Mouse (Mus musculus) hindbrain, embryonic 14.5 days (tissue): Measurements from ENCODE around the gene Slc7a15. TPM values are rescaled to one million over a fixed set of nuclear protein-coding genes. Genes with fewer than 3 reads are reported as not detected.
A peak's percentile ranks its signal among the peaks of the same experiment; 100 is the strongest.
"Not testable (repeated sequence)": the region's sequence is repeated elsewhere in the genome, so short reads cannot be mapped to it uniquely, and the experiment has no call there.

Source experiments
- ATAC-seq: fragments of 200-750 bp; cut with Nextera tagmentation; 2 replicates; pipeline ENCODE4 v1.8.0; 2017; ENCODE audit warnings: moderate number of reproducible peaks, mild to moderate bottlenecking, moderate TSS enrichment, moderate library complexity; ENCODE audit not compliant: low FRiP score
- DNase-seq: peaks from one replicate; pipeline ENCODE4 v3.0.0-alpha.2; 2015; ENCODE audit warnings: low spot score
- H3K27ac ChIP-seq: fragments of 300-500 bp; sonication (generic); 2 replicates; pipeline ENCODE4 v1.5.1; 2014; ENCODE audit warnings: mild to moderate bottlenecking, moderate library complexity
- H3K27me3 ChIP-seq: fragments of 300-500 bp; sonication (generic); 2 replicates; pipeline ENCODE4 v1.6.1; 2014; ENCODE audit warnings: mild to moderate bottlenecking, low read length, mixed read lengths; ENCODE audit not compliant: control insufficient read depth, insufficient read depth
- H3K36me3 ChIP-seq: fragments of 300-500 bp; sonication (generic); replicated peaks from 2 replicates; pipeline ENCODE4 v1.6.1; 2014; ENCODE audit not compliant: control insufficient read depth, insufficient read depth
- H3K4me1 ChIP-seq: fragments of 300-500 bp; sonication (generic); replicated peaks from 2 replicates; pipeline ENCODE4 v1.6.1; 2014; ENCODE audit warnings: antibody characterized with exemption, low read length, mixed read lengths; ENCODE audit not compliant: control insufficient read depth, insufficient read depth
- H3K4me2 ChIP-seq: fragments of 300-500 bp; sonication (generic); replicated peaks from 2 replicates; pipeline ENCODE4 v1.6.1; 2014; ENCODE audit warnings: mild to moderate bottlenecking, moderate library complexity
- H3K4me3 ChIP-seq: fragments of 300-500 bp; sonication (generic); replicated peaks from 2 replicates; pipeline ENCODE4 v1.5.1; 2014; ENCODE audit warnings: mild to moderate bottlenecking, low read length
- H3K9ac ChIP-seq: fragments of 300-500 bp; sonication (generic); 2 replicates; pipeline ENCODE4 v1.6.1; 2014
- H3K9me3 ChIP-seq: fragments of 300-500 bp; sonication (generic); 2 replicates; pipeline ENCODE4 v1.6.1; 2016; ENCODE audit warnings: low read length; ENCODE audit not compliant: control insufficient read depth
- WGBS: fragments of 180-500 bp; shearing (Covaris S2); extraction: QIAGEN DNeasy Blood & Tissue Kit; methylation state at CpG from one replicate; pipeline ENCODE4 v1.1.7; 2014; 5-methylcytosine and 5-hydroxymethylcytosine counted together
- polyA plus RNA-seq: library from polyadenylated mRNA; unstranded; fragments of >200 nt; fragmentation: Nextera tagmentation; extraction: Ambion mirVana; gene quantifications from 2 replicates; pipeline ENCODE4 v1.2.1, GENCODE M21; 2014

Slc7a15 gene
- polyA plus RNA-seq, 1 experiment from 2014 or later: not detected

- Histone ChIP-seq H3K36me3 (no peaks in the 10 kb centered on the region), H3K27ac (no peak overlapping the region), H3K9ac (no peak overlapping the region), H3K27me3 (no peaks in the 10 kb centered on the region), H3K4me1 (no peaks in the 10 kb centered on the region), H3K9me3 (0 out of 2 replicates have a peak, but pooled peaks cover 5% of the 10 kb centered on the region), H3K4me2 (no peak overlapping the region), H3K4me3 (no peak overlapping the region)
- ATAC-seq: no peak
- DNase-seq: no peak
- WGBS: 87% methylated on average over 11 of the region's 11 CpGs
Measured at GRCm38 (mm10) chr12:8573405-8573804, 25.5 kb downstream of the Slc7a15 start.

DNA sequence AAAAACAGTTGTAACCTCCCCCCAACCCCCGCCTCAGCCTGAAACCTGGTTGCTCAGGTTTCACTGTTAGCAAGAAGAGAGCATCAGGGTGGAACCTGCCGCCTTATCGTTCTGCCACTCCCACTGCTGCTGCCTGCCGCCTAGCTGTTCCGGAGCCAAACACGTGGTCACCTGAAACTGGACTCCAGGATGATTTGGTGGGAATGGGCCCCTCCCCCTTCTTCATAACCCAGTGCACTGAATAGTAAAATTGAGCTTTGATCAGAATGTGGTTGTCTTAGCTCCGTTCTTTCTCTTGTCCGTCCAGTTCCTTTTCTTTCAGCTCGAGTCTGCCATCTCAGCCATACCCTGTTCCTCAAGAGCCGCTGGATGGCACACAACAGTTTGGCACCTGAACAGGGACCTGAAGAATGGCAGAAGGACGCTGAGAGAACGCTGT, 26.9 kb downstream of the Slc7a15 start:
- not testable (repeated sequence) for ATAC-seq
- 52% methylated on average over 12 of the region's 12 CpGs for WGBS

DNA sequence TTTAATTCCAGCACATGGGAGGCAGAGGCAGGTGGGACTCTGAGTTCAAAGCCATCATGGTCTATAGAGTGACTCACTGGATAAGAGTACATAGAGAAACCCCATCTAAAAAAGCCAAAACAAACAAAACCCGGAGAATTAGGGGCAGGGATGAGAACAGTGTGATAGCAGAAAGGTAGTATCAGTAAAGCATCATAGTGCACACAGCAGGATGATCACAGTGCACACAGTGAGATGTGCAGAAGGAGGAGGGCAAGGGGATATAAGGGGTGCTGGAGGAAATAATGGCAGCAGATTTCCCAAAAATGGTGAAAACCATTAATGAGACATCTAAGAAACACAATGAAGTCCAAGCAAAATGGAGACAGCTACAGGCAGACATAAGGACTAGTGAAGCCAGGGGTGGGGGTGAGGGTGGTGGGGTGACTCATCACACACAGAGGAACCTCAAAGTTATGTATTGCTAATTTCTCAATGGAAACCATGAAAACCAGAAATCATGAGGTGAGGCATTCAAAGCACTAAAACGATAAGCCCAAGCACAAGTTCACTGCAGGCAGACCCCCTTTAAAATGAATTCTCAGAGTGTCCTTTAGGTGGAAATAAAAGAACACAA, 27.5 kb downstream of the Slc7a15 start:
- H3K36me3 ChIP-seq, DNase-seq, H3K27ac ChIP-seq, H3K9ac ChIP-seq, H3K9me3 ChIP-seq, H3K4me1 ChIP-seq, H3K27me3 ChIP-seq, H3K4me2 ChIP-seq, ATAC-seq, H3K4me3 ChIP-seq: not testable (repeated sequence)
- WGBS: 88% methylated on average over 2 of the region's 2 CpGs

More for the DNA sequence above, 26.9 kb downstream of the Slc7a15 start:
- not testable (repeated sequence) for DNase-seq, H3K36me3 ChIP-seq, H3K9ac ChIP-seq, H3K27me3 ChIP-seq, H3K4me2 ChIP-seq, H3K9me3 ChIP-seq, H3K27ac ChIP-seq, H3K4me1 ChIP-seq, H3K4me3 ChIP-seq

- not testable (repeated sequence) for ATAC-seq, H3K27me3 ChIP-seq, H3K9me3 ChIP-seq, DNase-seq, H3K36me3 ChIP-seq, H3K9ac ChIP-seq, H3K27ac ChIP-seq, H3K4me1 ChIP-seq
- 34% methylated on average over 8 of the region's 8 CpGs for WGBS
- Histone ChIP-seq H3K4me3 (0 out of 2 replicates have a peak overlapping the region, but pooled peaks have one; percentile 4), H3K4me2 (peak overlapping the region; percentile 40)
Measured at GRCm38 (mm10) chr12:8562213-8562612, 36.7 kb downstream of the Slc7a15 start.

DNA sequence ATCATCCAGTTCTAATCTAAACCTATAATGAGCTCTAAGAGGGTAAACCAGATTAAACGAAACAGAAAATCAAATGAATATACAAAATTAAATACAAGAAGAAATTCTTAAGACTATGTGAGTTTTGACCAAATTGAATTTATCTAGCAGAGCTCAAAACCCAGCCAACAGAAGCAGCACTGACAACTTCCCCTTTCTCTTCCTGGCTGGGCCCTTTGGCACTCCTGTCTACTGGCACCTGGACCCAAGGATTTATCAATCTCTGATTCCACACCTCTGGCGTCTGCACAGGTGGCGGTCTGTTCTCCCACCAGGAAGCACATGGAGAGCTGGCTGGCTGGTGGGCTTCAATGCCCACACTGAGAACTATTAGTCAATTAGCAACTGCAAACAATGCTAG, 39.0 kb downstream of the Slc7a15 start:
- not testable (repeated sequence) for H3K27me3 ChIP-seq, H3K4me2 ChIP-seq, H3K9ac ChIP-seq, H3K9me3 ChIP-seq, H3K4me1 ChIP-seq, DNase-seq, ATAC-seq, H3K27ac ChIP-seq, H3K4me3 ChIP-seq, H3K36me3 ChIP-seq
- 90% methylated on average over 3 of the region's 3 CpGs for WGBS

DNA sequence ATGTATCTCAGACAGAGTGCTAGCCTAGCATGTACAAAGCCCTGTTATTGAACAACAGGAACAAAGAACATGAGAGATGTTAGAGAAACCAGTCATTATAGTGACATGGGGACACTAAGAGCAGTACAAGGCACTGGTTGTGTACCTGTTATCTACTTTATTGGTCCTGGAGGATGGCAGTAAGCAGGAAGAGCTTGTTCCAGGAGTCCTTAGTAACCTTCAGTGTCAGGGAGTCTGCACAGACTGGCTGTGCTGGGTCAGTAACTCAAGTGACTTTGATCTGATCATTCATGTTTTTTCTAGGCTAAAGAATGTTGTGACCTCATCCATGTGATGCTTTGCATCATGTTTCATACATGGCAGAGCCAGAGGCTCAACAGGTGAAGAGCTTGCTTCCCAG, 42.7 kb downstream of the Slc7a15 start:
- H3K27ac ChIP-seq: no peak overlapping the region
- no peak overlapping the region for H3K4me2 ChIP-seq
- no peak for DNase-seq
- no peaks in the 10 kb centered on the region for H3K9me3 ChIP-seq
- no peaks in the 10 kb centered on the region for H3K27me3 ChIP-seq
- no peaks in the 10 kb centered on the region for H3K4me1 ChIP-seq
- no peaks in the 10 kb centered on the region for H3K36me3 ChIP-seq
- no peak for ATAC-seq
- no peak overlapping the region for H3K4me3 ChIP-seq
- H3K9ac ChIP-seq: no peak overlapping the region

GRCm38 (mm10) chr12:8555419-8555818, 43.4 kb downstream of the Slc7a15 start:
- Histone ChIP-seq H3K9me3 (no peaks in the 10 kb centered on the region), H3K4me2 (no peak overlapping the region), H3K27me3 (no peaks in the 10 kb centered on the region), H3K36me3 (no peaks in the 10 kb centered on the region), H3K4me1 (no peaks in the 10 kb centered on the region), H3K27ac (no peak overlapping the region), H3K4me3 (no peak overlapping the region), H3K9ac (no peak overlapping the region)
- DNase-seq (no peak), ATAC-seq (no peak)

DNA sequence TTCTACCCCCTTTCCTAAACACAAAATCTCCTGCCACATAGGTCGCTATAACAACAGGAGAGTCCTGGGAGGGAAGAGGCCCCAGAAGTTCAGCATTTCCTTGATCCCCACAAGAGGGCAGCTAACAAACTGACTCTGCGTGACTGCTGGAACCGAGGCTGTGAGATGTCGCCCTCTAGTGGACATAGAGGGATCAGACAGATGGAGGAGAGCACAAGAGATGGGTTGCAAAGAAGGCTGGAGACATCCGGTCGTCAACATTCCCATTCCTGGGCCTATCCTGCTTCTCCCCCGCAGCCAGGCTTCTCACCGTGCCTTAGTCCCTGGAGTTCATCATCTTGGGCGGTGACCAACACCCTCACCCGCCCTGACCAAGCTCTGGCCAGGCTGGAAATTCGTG, 51.5 kb downstream of the Slc7a15 start:
- H3K4me3 ChIP-seq: no peak overlapping the region
- H3K9ac ChIP-seq: no peak overlapping the region
- no peak overlapping the region for H3K4me2 ChIP-seq
- H3K9me3 ChIP-seq: no peaks in the 10 kb centered on the region
- H3K27me3 ChIP-seq: no peaks in the 10 kb centered on the region
- DNase-seq (peak; percentile 81), ATAC-seq (peak; percentile 66; the same call in 1 of the 2 replicates)
- no peak overlapping the region for H3K27ac ChIP-seq
- H3K4me1 ChIP-seq: no peaks in the 10 kb centered on the region
- WGBS: 24% methylated on average over 11 of the region's 11 CpGs
- no peaks in the 10 kb centered on the region for H3K36me3 ChIP-seq

GRCm38 (mm10) chr12:8546801-8547200, 52.1 kb downstream of the Slc7a15 start:
- H3K27ac ChIP-seq: no peak overlapping the region
- DNase-seq: no peak
- no peak overlapping the region for H3K4me3 ChIP-seq
- no peak overlapping the region for H3K4me2 ChIP-seq
- 90% methylated on average over 6 of the region's 6 CpGs for WGBS
- H3K4me1 ChIP-seq: no peaks in the 10 kb centered on the region
- H3K9me3 ChIP-seq: no peaks in the 10 kb centered on the region
- no peaks in the 10 kb centered on the region for H3K36me3 ChIP-seq
- no peak for ATAC-seq
- no peaks in the 10 kb centered on the region for H3K27me3 ChIP-seq
- no peak overlapping the region for H3K9ac ChIP-seq

- WGBS: 73% methylated on average over 5 of the region's 5 CpGs
- no peak for DNase-seq
- ATAC-seq: no peak
- no peak overlapping the region for H3K4me3 ChIP-seq
- H3K27me3 ChIP-seq: no peaks in the 10 kb centered on the region
- H3K9me3 ChIP-seq: no peaks in the 10 kb centered on the region
- no peaks in the 10 kb centered on the region for H3K4me1 ChIP-seq
- no peak overlapping the region for H3K9ac ChIP-seq
- no peak overlapping the region for H3K27ac ChIP-seq
- no peaks in the 10 kb centered on the region for H3K36me3 ChIP-seq
- no peak overlapping the region for H3K4me2 ChIP-seq
Measured at GRCm38 (mm10) chr12:8545066-8545610, 53.7 kb downstream of the Slc7a15 start.
